Mouse (Mus musculus) liver, adult 2 months (tissue): ENCODE measurements around the gene Rnf4.

ENCODE experiments used
- CTCF ChIP-seq: fragments of 200-500 bp; IDR thresholded peaks from 2 replicates; pipeline ENCODE4 v1.5.1; 2011; ENCODE audit warnings: low read depth, low read length, control low read depth
- POLR2A ChIP-seq: fragments of 200-500 bp; IDR thresholded peaks from 2 replicates; pipeline ENCODE4 v1.6.1; 2011; ENCODE audit warnings: low read length, control low read depth; ENCODE audit not compliant: insufficient read depth; ENCODE audit errors: extremely low read depth

DNA sequence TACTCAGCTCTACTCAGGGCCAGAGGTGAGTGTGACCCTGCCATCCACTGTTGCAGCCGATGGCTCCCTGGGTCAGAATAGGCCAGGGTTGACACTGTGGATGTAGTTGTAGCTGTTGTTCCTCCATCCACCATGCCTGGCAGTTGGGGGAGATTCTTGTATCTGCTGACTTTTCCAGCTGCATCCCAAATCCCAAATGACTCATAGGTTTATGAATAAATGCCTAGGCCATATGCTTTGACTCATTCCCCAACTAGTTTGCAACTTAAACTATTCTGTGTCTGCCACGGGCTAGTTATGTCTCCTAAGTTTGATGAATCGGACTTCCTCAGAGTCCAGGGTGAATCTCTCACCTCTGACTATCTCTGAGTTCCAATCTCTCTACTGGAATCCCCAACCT is 24.2 kb downstream of the Rnf4 start:
- TF ChIP-seq CTCF (no peak), POLR2A (no peak)
